Mouse (Mus musculus) neural tube, embryonic 10.5 days (tissue): ENCODE results near the gene Nrxn1.
A peak's percentile ranks its signal among the peaks of the same experiment; 100 is the strongest.

ENCODE experiments used
- DNase-seq: peaks from one replicate; pipeline ENCODE4 v3.0.0-alpha.2; 2017; ENCODE audit warnings: low spot score; ENCODE audit errors: extremely low spot score

Gene Nrxn1

DNA sequence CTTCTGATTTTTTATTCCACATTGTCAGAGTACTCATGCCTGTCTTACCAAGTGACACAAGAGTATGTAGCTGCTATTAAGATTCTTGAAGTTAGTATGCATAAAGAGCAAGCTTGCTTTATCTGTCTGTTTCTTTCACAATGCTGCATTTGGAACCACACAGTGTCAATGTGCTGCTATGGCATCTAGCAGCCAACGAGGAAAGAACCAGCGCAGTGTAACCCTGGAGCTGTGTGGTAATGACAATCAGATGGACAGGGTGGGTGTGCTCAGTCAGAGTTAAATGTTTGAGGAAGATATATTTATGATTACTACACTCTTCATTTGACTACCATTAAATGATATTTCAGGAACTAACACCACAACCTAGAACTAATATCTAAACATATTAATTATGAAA is 102.1 kb downstream of the Nrxn1 start:
- no peak for DNase-seq

DNA sequence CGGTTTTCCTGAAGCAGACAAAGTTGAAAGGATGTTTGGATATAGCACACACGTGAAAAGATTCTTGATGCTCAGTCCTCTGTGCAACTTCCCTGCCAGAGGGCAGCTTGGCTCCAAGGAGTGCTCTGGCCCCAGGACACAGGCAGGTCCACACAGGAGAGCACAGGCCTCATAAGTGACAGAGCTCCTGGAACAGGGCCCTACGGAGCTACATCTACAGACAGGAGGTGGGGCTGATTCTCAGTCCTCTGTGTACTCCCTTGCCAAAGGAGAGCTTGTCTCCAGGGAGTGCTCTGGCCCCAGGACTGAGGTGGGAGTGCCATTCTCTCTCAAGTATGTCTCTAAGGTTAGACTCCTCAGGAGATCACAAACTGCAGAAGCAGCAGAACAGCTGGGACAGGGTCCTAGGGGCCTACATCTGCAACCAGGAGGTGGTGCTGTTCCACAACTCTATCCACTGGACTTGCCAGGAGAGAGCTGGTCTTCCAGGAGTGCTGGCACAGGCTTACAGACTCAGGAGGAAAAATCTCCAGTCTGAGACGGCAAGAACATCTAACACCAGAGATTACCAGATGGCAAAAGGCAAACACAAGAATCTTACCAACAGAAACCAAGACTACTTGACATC is 129.9 kb downstream of the Nrxn1 start:
- DNase-seq, result peak; percentile 26

DNA sequence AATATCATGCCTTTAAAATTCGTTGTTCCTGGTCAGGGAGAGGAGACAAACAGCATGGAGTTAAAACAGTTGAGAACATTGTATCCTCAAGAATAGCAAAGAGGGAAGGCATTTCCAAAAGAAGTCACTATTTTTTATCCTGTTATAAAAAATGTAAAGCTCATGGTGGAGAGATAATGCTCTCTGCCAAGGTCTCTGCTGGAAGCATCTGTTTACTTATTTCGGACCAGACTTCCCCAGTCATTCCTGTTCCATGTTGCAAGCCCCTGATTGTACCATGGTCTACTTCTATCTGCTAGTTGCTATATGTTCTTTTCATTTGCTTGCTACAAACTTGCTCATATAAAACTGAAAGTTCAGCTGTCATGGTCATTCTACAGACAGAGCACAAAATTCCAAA is 137.7 kb downstream of the Nrxn1 start:
- DNase-seq, result no peak

DNA sequence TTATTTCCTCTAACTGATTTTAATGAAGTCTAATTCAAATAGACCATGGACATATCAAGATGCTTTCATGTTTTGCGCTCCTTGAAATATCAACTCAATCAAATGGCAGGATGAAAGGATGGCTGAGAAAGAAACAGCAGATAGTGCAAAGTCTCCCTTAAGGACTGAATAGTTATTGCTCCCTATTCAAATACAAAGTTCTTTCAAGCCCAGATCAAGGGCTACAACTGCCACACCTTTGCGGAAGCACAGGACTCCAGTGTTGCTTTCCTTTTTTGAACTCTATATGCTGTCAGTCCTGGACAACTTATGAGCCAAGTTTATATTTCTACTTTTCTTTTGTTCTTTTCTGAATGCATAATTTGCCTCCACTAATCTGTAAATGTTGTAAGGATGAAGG is 157.9 kb downstream of the Nrxn1 start:
- no peak for DNase-seq

DNA sequence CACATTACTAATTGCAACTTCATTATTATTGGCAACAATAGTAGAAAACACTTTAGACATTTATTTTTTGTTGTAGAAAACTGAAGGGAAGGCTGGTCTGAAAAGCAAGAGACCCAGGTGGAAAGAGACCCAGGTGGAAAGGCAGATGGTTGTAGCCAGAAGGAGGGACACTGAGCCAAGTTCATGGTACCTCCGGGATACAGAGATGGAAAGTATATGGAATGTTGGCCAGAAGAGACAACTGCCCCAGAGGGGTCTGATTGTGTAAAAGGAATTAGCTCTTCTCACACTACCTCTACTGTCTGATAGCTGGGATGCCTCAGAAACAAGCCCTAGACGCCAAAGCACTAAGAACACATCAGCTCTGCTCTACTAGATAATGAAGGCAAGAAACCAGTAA is 179.6 kb downstream of the Nrxn1 start:
- DNase-seq, result no peak

DNA sequence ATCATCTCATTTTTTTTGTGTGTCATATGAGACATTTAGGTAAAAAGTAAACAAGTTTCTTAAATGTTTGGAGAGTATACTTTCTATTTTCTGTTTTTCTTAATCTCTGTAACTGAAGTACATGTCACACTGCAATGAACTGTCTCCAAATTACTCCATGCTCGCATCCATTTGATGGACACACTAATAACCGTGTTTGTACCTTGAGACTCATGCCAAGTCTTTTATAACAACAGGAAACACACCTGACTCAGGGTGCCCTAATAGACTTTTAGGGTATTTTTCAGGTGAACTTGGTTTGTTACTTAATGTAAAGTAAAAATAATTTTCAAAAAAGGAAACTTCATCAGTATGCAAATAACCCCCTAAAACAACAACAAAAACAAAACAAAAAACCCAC is 180.1 kb downstream of the Nrxn1 start:
- no peak for DNase-seq

DNA sequence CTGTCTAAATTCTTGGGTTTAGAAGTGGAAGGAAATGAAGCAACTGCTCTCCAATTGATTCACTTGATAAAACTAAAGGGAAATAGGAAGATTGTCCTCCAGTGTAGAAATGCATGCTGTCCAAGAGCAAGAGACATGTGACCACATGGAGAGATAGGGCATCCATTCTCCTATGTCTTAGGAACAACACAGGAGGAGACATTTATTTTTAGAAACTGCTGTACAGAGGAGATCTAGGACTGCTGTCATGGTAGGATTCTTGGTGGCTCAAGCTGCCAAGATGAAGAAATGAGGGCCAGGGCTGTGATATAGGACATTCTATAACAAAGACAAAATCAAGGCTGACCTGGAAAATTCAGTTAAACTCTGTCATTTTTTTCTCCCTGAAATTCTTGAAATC is 180.5 kb downstream of the Nrxn1 start:
- DNase-seq, result no peak

DNA sequence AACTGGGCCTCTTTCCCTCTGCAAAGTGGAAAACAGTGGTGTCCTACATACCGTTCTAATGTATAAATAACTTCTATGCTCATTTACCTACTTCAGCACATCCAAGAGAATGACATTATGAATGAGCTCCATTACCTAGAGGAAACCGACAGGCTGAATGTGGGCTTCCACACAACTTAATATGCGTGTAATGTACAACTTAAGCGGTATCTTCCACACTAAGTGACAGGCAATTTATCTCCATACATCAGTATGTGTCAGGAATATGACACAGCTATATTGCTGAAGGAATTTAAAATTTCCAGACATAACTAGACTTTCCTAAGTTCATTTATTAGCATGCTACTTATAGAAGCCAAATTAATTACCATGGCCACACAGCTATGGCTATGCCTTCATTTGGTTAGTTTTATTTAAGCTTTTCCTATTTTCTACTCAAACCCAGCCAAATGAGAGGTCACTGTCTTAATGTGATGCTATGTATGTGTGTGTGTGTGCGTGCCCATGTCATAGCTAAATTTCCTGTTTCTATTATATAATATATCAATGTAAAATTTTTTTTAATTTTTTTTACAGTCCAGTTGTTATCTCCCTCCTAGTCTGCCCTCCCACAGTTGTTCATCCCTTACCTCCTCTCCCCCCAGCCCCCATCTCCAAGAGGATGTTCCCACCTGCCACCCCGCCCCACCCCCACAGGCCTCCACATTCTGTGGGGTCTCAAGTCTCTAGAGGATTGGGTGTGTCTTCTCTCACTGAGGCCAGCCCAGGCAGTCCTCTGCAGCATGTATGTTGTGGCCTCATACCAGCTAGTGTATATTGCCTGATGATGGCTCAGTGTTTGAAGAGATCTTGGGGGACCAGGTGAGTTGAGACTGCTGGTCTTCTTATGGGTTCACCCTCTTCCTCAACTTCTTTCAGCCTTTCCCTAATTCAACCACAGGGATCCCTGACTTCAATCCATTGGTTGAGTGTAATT is 186.5 kb downstream of the Nrxn1 start:
- DNase-seq, result no peak

DNA sequence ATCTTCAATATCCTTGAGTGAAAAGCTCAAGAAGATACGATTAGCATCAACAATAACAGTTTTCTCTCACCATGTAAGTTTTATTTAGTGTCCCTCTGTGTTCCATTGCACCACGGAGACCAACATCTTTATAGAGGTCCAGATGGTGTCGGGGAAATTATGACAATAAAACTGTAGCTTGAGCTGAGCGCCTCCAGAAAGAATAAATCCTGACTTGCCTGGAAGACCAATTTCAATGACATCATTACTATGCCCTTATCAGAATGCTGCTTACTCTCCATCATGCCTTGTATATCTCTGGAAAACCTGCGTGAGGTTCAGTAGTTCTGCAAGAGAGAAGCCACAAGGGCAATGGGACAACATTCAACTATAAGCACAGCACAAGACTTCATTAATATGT is 187.7 kb downstream of the Nrxn1 start:
- DNase-seq, result no peak

DNA sequence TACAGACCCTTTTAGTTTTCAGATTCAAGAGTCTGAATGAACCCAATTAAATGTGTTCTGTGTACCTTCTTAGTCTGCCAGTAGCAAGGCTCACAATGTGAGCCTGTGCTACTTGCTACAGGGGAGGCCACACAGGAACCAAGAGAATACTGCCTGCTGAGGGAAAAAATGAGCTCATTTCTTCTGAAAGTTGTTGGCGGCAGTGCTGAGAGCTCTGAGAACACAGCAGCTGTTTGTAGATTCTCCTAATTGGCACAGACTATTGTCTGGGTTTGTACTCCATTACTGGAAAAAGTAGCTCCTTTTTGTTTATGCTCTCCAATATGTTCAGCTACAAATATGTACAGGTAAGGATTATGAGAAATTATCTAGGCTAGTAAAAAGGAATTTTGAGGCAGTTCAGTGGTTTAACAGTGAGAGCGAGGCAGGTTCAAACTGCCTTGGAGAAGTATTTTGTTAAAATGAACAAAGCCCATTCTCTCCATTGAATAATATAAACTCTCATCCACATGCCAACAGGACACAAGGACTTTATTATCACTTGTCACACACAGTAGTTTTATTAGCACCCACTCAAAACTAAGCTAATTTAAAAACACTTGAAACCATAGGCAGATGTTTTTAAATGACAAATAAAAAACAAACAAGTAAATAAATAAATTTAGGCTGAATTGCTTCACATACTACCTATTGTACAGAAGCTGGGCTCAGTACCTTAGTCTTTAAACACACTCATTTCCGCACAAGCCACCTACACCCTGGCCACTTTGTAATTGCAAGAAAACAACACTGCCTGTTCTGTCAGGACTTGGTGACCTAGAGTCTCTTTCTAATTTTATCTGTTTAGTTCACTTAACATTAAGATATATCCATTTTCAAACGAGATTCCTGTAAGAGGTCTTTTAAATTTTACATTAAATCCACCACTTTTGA is 200.3 kb downstream of the Nrxn1 start:
- DNase-seq, result no peak

DNA sequence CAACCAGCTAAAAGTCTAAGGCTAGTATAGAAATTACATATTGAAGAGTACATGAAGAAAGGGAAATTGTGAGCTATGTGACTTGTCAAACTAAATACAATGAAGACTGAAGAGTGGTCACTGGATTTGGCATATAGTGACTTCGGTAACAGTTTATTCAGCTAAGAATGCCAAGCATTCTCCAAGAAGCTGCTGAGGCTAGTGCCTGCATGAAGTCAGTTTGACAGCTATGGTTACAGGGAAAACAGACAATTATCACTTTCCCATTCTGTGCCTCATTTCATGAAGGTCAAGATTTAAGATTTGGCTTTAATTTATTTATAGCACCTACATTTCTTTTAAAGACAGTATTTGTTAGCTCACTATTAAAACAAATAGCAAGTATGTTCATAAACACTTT is 201.2 kb downstream of the Nrxn1 start:
- DNase-seq, result no peak

DNA sequence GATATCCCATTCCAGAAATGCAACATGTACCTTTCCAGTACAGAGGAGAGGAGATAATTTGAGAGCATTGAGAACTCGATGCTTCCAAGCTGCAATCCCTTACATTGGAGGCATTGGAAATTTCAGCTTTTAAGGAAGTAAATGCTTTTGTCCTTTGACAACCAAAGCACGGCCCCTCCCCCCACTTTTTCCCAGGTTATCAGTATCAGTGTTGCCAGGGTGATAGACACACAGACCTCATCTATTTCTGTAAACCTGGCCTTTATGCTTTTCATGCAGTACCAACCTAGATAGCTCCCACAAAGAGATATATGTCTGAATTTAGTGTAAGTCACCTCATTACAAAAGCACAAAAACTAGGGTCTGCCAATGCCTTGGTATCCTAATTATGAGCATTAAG is 235.6 kb downstream of the Nrxn1 start:
- DNase-seq, result no peak

DNA sequence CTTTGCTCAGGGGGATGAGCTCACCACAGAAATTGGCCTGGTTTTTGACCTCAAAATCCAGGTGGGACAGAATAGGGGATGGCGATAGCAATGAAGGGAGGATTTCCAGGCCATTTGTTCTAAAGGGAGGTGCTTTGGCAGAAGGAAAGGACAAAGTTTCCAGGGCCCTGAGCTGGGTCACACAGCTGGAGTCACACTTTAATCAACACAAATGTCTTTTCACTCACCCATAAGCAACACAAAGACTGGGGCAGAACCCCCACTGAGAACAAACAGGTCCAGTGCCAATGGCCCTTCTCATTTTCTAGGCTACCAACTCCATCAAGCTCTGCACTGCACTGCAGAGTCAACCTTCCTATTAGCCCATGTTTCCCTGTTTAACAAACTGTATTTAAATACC is 249.0 kb downstream of the Nrxn1 start:
- DNase-seq, result no peak

DNA sequence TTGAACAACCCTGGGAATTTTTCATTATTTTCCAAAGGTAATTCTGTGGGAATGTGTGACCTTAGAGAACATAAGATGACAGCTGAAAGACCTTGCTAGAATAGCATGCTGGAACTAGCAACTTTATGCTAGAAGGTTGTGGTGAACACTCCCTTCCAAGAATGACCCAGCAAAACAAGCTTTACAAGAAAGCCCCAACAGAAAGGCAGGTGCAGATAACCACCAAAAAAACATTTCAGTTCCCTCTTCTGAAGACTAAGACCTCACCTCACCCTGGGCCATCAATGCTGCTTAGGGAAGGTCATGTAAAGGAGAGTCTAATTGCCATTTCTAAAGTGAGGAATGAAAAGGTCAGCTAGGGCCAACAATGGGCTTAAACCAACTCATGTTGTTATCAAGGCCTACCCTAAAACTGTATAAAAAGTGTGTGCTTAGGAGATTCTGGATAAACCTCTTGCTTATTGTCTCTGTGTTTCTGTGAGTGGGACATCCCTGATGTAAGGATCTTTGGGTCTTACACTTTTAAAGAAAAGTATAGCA is 249.7 kb downstream of the Nrxn1 start:
- no peak for DNase-seq

DNA sequence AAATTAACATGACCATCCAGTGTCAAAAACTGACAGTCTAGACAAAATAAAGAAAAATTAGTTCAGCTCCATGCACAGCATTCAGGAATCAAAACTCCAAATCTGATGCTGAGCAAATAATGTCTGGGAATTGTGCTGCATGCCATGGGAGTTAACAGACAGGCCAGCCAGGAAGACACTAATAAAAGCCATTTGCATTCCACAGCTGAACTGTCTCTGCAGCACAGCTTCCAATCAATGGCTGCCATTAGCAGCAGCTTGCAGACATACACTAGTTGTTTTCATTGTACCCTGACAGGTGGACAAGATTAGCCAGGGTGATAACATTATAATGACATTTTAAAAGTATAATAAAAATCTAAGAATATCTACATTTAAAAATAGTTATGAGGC is 255.9 kb downstream of the Nrxn1 start:
- no peak for DNase-seq

DNA sequence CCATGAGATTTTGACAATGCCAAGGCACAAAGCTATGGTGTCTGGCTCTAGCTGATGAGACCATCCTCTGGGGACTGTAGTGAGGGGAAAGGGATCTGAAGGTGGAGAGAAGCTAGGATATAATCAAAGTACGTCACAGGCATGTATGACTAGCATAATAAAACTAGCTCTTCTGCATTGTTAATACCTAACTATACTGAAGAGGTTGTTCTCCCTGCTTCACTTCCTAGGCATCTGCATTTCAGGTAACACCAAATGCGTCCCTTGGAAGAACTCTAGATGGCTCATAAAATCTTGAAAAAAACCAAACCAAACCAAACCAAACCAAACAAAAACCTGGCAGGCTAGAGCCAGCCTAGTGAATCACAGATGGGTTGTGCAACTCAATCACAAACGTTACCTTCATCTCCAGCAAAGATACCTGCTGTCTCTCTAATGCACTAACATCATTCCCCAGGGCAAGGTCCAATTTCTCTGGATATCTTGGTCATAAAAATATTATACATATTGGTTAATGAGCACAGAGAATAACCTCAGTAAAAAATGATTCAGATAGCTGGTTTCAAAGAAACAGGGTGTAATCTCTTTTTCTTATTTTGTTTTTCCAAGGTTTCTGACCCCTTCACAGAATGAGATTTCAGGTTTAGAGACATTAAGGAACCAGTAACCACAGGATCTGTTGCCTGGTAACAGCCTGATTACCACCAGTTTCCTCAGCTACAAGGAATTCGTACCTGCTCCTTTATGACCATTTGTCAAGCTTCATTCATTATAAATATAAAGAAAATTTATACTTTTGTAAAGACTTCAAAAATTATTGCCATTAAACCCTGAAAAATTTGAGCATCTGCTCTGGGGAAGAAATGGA is 256.5 kb downstream of the Nrxn1 start:
- DNase-seq, result no peak

DNA sequence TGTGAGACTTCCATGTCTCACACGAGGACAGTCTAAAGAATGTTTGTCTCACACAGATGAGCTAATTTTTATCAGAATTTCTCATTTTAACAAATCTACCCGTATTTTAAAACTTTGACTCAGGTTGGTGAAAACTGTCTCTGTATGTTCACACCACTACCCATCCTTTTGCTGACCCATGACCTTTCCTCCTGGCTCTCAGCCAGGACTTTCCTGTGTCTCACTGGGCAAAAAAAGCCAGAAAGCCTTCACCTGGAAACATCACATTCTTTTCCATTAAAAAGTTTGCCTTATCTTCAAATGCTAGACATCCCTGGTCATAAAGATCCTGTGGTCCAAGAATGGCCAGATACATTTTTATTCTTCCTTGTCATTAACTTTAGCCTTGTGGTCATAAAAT is 274.5 kb downstream of the Nrxn1 start:
- no peak for DNase-seq

DNA sequence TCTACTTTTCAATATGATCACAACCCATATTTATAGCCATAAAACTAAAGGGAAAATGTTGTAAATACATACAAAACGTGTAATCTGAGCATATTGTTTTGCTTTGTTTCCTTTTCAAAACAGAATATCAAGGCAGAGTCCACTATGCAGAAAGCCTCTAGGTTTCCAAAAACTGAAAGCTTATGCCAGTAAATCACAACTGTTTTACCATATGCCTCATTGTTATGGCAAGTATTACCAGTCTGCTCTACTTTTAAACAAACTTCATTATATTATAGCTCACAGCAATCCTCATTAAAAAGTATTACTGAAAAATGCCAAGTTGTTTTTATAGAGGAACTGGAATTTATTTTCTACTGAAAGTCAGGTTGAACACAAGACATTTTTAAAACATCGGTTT is 275.0 kb downstream of the Nrxn1 start:
- no peak for DNase-seq

DNA sequence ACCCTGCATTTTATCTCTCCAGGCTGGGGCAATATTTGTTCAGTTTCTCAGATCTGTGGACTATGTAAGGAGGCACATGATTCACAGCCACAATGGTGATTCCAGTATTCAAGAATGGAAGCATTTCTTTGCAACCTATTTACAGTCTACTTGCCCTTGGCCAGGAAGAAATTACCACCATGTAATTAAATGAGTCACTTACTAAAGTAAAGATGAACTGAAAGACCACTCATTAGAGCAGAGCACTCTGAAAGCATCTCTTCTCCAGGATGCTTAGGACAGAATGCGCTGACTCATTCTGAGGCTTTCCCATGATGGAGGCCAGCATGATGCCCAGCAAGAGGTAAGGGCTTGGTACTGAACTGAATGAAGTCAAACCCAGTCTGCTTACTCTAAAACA is 277.6 kb downstream of the Nrxn1 start:
- DNase-seq, result no peak

DNA sequence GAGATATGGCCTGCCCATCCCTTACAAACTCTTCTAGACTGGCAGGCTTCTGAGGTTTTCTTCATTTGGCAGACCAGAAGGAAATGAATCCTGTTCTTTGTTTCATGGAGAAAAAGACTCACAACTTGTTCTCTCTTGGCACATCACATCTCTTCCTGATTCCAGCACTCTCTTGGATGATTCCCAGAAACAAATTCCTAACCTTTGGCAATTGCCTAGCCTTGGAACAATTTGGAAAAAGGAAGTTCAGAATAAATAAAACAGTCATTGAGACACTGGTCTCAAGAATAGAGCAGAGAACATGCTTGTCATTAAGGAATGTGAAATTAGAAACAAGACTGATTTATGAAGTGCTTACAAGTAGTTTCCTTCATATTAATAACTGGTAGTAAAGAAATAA is 279.1 kb downstream of the Nrxn1 start:
- no peak for DNase-seq

DNA sequence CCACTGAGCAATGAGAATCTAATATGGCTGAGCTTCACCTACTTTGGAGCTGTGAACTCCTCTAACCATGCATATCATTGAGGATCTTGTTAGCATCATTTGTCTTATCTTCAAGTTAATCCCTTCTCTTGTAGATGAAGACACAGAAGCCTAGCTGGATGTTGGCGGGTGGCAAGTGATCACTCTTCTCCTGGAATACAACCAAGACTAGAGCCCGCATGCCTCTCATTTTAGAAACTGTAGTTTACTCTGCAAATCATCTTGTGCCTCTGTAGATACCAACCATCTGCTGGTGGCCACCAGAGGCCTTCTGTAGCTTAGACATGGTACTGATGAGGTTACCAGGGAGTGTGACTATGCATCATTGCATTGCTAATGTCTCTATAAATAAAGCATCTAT is 280.4 kb downstream of the Nrxn1 start:
- DNase-seq, result no peak
